Mouse (Mus musculus) forebrain, embryonic 14.5 days (tissue): ENCODE measurements around the gene Wwp2. TPM values are rescaled to one million over a fixed set of nuclear protein-coding genes. Genes with fewer than 3 reads are reported as not detected.

Source experiments
- ATAC-seq: fragments of 200-750 bp; cut with Nextera tagmentation; 2 replicates; pipeline ENCODE4 v1.8.0; 2017; ENCODE audit warnings: mild to moderate bottlenecking, moderate library complexity
- DNase-seq: peaks from one replicate; pipeline ENCODE4 v3.0.0-alpha.2; 2015; ENCODE audit warnings: low spot score
- H3K27ac ChIP-seq: fragments of 300-500 bp; sonication (generic); 2 replicates; pipeline ENCODE4 v1.5.1; 2014; ENCODE audit warnings: low read depth, mild to moderate bottlenecking, control low read depth, low read length, moderate library complexity
- H3K27me3 ChIP-seq: fragments of 300-500 bp; sonication (generic); replicated peaks from 2 replicates; pipeline ENCODE4 v1.6.1; 2014; ENCODE audit warnings: low read length, control low read depth, mixed read lengths; ENCODE audit not compliant: control insufficient read depth, insufficient read depth
- H3K36me3 ChIP-seq: fragments of 300-500 bp; sonication (generic); 2 replicates; pipeline ENCODE4 v1.6.1; 2014; ENCODE audit warnings: low read length, control low read depth; ENCODE audit not compliant: control insufficient read depth, insufficient read depth
- H3K4me1 ChIP-seq: fragments of 300-500 bp; sonication (generic); 2 replicates; pipeline ENCODE4 v1.6.1; 2014; ENCODE audit warnings: antibody characterized with exemption, low read length, control low read depth; ENCODE audit not compliant: control insufficient read depth, insufficient read depth
- H3K4me2 ChIP-seq: fragments of 300-500 bp; sonication (generic); 2 replicates; pipeline ENCODE4 v1.6.1; 2014; ENCODE audit warnings: mild to moderate bottlenecking, control low read depth, low read length
- H3K4me3 ChIP-seq: fragments of 300-500 bp; sonication (generic); 2 replicates; pipeline ENCODE4 v1.5.1; 2014; ENCODE audit warnings: low read depth, low read length, control low read depth
- H3K9ac ChIP-seq: fragments of 300-500 bp; sonication (generic); 2 replicates; pipeline ENCODE4 v1.6.1; 2014; ENCODE audit warnings: mild to moderate bottlenecking, low read length, control low read depth, moderate library complexity
- H3K9me3 ChIP-seq: fragments of 300-500 bp; sonication (generic); replicated peaks from 2 replicates; pipeline ENCODE4 v1.6.1; 2016; ENCODE audit warnings: low read length, control low read depth, mixed read lengths; ENCODE audit not compliant: control insufficient read depth
- WGBS: fragments of 180-500 bp; shearing (Covaris S2); extraction: QIAGEN DNeasy Blood & Tissue Kit; methylation state at CpG from one replicate; pipeline ENCODE4 v1.1.7; 2014; 5-methylcytosine and 5-hydroxymethylcytosine counted together
- polyA plus RNA-seq: library from polyadenylated mRNA; unstranded; fragments of >200 nt; fragmentation: Nextera tagmentation; extraction: Ambion mirVana; gene quantifications from 2 replicates; pipeline ENCODE4 v1.2.1, GENCODE M21; 2014

The Wwp2 gene
- polyA plus RNA-seq, 1 experiment from 2014 or later = 40.4 TPM

GRCm38 (mm10) chr8:107578132-107578531 lies 142.0 kb downstream of the Wwp2 start:
- no peaks in the 10 kb centered on the region for H3K27me3 ChIP-seq
- H3K9ac ChIP-seq = no peak overlapping the region
- ATAC-seq (no peak), DNase-seq (no peak)
- no peak overlapping the region for H3K4me3 ChIP-seq
- 92% methylated on average over 8 of the region's 8 CpGs for WGBS
- peaks cover 4% of the 10 kb centered on the region; the same call in 1 of the 2 replicates for H3K4me1 ChIP-seq
- no peak overlapping the region for H3K4me2 ChIP-seq
- H3K27ac ChIP-seq = no peak overlapping the region
- no peaks in the 10 kb centered on the region for H3K9me3 ChIP-seq
- H3K36me3 ChIP-seq = peaks cover 55% of the 10 kb centered on the region

DNA sequence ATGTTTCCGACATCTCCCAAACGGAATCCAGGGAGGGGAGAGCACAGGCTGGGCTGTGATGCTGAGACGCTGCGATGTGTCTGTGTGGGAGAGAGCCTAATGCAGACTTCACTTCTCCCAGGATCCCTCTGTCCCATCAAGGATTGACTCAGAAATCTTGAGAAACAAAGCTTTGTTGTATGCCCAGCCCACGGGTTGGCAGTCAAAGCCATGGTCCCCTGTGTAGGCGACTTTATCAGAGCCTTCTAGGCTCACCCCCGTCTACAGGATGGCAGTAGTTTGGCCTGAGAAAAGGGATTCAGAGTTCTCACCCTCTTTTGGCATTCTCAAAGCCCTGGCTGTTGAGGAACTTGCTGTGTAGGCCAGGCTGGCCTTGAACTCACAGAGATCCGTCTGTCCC lies 142.4 kb downstream of the Wwp2 start:
- peaks cover 4% of the 10 kb centered on the region; the same call in 1 of the 2 replicates for H3K4me1 ChIP-seq
- ATAC-seq = no peak
- H3K9me3 ChIP-seq = no peaks in the 10 kb centered on the region
- H3K4me3 ChIP-seq = no peak overlapping the region
- 89% methylated on average over 8 of the region's 8 CpGs for WGBS
- no peak overlapping the region for H3K27ac ChIP-seq
- DNase-seq = no peak
- peaks cover 59% of the 10 kb centered on the region for H3K36me3 ChIP-seq
- H3K4me2 ChIP-seq = no peak overlapping the region
- no peaks in the 10 kb centered on the region for H3K27me3 ChIP-seq
- H3K9ac ChIP-seq = no peak overlapping the region

- 93% methylated on average over 13 of the region's 13 CpGs for WGBS
- DNase-seq = no peak
- Histone ChIP-seq H3K27me3 (no peaks in the 10 kb centered on the region), H3K36me3 (peaks cover 81% of the 10 kb centered on the region), H3K4me2 (no peak overlapping the region), H3K4me3 (no peak overlapping the region), H3K27ac (no peak overlapping the region), H3K9ac (no peak overlapping the region), H3K9me3 (no peaks in the 10 kb centered on the region), H3K4me1 (peaks cover 4% of the 10 kb centered on the region; the same call in 1 of the 2 replicates)
- no peak for ATAC-seq
These were observed 144.7 kb downstream of the Wwp2 start for GRCm38 (mm10) chr8:107580879-107581278.

GRCm38 (mm10) chr8:107581536-107581935 lies 145.4 kb downstream of the Wwp2 start:
- 98% methylated on average over 4 of the region's 4 CpGs for WGBS

DNA sequence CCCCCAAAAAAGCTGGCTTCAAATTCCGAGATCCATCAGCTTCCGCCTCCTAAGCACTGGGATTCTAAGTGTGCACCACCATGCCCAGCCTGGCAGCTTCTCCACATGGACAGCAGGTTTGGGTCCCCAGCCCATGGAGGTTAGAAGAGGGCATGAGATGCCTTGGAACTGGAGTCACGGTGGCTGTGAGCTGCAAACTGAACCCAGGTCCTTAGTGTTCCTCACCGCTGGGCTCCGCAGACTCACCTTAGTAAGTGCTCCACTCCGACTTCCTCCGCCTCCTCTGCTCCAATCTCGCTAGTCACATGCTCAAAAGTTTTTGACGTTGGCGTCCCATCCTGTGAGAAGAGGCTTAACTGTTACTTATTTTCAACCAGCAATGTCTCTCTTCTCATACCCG lies 146.0 kb downstream of the Wwp2 start:
- DNase-seq = no peak
- Histone ChIP-seq H3K36me3 (peaks cover 84% of the 10 kb centered on the region), H3K4me1 (peaks cover 2% of the 10 kb centered on the region), H3K9me3 (no peaks in the 10 kb centered on the region), H3K27me3 (no peaks in the 10 kb centered on the region), H3K4me2 (no peak overlapping the region), H3K9ac (no peak overlapping the region), H3K4me3 (no peak overlapping the region), H3K27ac (no peak overlapping the region)
- no peak for ATAC-seq
- WGBS = 95% methylated on average over 11 of the region's 11 CpGs

More at GRCm38 (mm10) chr8:107581536-107581935, 145.4 kb downstream of the Wwp2 start:
- Histone ChIP-seq H3K27ac (no peak overlapping the region), H3K27me3 (no peaks in the 10 kb centered on the region), H3K4me3 (no peak overlapping the region), H3K9ac (no peak overlapping the region), H3K9me3 (no peaks in the 10 kb centered on the region), H3K36me3 (peaks cover 84% of the 10 kb centered on the region), H3K4me1 (peaks cover 1% of the 10 kb centered on the region; the same call in 1 of the 2 replicates), H3K4me2 (no peak overlapping the region)
- DNase-seq (no peak), ATAC-seq (no peak)

GRCm38 (mm10) chr8:107587429-107587994 lies 151.3 kb downstream of the Wwp2 start:
- Histone ChIP-seq H3K9me3 (no peaks in the 10 kb centered on the region), H3K4me3 (peak overlapping the region; percentile 95), H3K36me3 (peaks cover 35% of the 10 kb centered on the region), H3K4me1 (peaks cover 3% of the 10 kb centered on the region), H3K4me2 (peak overlapping the region; percentile 92), H3K27ac (peak overlapping the region; percentile 84), H3K9ac (peak overlapping the region; percentile 92), H3K27me3 (no peaks in the 10 kb centered on the region)
- under 1% methylated on average over 17 of the region's 17 CpGs for WGBS
- DNase-seq = no peak
- 0 out of 2 replicates have a peak, but pooled peaks have one; percentile 7 for ATAC-seq

GRCm38 (mm10) chr8:107587995-107588780 lies 152.0 kb downstream of the Wwp2 start, which contains the start of gene Psmd7:
TSS of gene Psmd7 (minus strand) at chr8:107588464.
- Histone ChIP-seq H3K27me3 (no peaks in the 10 kb centered on the region), H3K4me1 (peaks cover 3% of the 10 kb centered on the region), H3K27ac (peak within 1 kb of the TSS; percentile 84), H3K9me3 (no peaks in the 10 kb centered on the region), H3K36me3 (peaks cover 28% of the 10 kb centered on the region), H3K9ac (peak within 1 kb of the TSS; percentile 92), H3K4me3 (peak within 1 kb of the TSS; percentile 95), H3K4me2 (peak within 1 kb of the TSS; percentile 92)
- WGBS = 3% methylated on average over 55 of the region's 65 CpGs
- ATAC-seq = peak; percentile 98
- DNase-seq = peak; percentile 98

DNA sequence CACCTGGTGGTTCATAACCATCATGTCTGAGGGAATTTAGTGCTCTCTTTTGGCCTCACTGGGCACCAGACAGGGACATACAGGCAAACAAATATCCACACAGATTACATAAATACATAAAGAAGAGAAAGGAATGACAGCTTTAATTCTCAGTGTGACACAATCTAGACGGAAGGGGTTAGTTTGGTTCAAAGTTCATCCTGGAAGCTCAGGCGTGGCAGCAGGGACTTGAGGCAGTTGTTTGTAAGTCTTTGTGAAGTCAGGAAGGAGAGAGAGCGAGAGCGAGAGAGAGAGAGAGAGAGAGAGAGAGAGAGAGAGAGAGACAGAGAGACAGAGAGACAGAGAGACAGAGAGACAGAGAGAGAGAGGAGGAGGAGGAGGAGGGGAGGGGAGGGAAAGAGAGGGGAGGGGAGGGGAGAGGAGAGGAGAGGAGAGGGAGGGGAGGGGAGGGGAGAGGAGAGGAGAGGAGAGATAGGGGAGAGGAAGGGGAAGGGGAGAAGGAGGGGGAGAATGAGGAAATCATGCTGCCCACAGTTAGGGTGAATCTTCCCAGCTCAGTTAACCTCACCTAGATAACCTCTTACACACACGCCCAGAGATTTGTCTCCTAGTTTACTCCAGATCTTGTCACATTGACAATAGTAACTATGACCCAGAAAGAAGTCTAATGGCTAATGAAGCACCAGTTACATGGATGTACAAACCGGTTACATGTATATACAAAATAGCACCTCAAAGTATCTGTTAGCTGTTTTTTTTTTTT lies 158.0 kb downstream of the Wwp2 start:
- WGBS = 65% methylated on average over 4 of the region's 6 CpGs
- Histone ChIP-seq H3K4me1 (no peaks in the 10 kb centered on the region), H3K9me3 (no peaks in the 10 kb centered on the region), H3K9ac (no peak overlapping the region), H3K27me3 (no peaks in the 10 kb centered on the region), H3K27ac (no peak overlapping the region), H3K4me2 (no peak overlapping the region), H3K4me3 (no peak overlapping the region), H3K36me3 (no peaks in the 10 kb centered on the region)
- DNase-seq = no peak
- no peak for ATAC-seq
